Mouse (Mus musculus) kidney, adult 9 months (tissue): ENCODE data around the gene Krtcap2.

ENCODE experiments used
- DNase-seq: peaks from one replicate; pipeline ENCODE4 v3.0.0; 2022

The Krtcap2 gene

DNA sequence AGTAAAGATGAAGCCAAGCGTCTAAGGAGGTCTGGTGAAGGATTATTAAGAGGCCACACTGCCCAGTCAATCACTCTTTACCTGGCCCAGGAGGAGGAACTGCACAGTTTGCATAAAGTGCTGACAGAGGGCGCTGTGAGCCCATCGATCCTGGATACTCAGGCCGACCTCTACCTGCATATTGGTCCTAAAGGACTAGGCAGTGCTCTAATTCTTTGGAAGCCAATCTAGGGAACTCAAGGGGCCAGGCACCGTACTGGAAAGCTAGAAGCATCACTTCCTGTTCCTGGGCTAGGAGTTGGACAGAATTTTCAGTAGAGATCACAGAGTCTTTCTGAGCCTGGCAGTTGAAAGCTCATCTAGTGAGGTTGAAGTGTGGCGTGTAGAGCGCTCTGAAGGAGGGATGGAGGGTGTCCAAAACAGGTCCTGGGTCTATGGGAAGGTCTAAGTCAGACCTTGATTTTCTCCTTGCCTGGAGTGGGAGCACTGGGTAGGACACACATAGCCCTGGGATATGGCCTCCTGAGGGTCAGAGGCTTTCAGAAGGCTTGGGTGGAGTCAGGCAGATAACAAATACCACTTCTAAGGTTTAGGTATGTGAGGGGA, 4.8 kb downstream of the Krtcap2 start:
- DNase-seq = peak; percentile 89

DNA sequence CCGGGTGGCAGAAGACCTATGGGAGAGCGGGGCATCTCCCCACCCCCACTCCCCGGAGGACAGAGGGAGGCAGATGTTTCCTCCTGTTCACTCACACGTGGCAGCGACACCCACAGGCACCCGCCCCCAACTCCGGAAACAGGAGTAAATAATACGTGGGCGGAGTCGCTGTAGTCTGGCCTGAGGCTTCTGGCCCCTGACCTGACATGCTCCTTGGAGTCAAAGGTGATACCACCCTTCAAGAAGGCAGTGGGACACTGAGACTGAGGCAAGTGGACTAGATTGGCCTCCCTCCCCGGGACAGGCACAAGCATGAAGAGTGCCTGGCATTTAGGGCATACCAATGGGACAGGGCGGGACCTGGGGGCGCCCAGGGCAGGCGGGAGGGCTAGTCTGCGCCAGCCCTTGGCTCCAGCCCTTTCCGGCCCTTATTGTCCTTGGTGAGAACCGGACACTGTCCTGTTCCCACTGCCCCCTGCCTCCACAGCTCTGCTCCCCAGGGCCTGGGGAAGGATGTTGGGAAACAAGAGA, 5.7 kb downstream of the Krtcap2 start:
- DNase-seq = peak; percentile 78

DNA sequence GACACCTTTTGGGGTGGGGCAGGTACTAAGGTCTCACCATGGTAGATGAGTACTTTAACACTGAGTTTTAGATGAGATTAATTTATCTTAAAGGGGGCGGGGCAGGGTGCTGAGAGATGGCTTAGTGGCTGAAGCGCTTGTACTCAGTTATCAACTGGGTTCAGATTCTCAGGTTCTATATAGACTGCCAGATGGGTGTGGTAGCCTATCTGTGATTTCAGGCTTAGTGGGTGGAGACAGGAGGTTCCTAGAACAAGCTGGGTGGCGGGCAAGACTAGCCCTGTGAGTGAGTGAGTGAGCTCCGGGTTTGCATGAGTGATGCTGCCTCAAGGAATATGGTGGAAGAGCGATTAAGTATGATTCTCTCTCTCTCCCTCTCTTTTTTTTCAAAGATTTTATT, 9.2 kb downstream of the Krtcap2 start:
- DNase-seq = no peak

DNA sequence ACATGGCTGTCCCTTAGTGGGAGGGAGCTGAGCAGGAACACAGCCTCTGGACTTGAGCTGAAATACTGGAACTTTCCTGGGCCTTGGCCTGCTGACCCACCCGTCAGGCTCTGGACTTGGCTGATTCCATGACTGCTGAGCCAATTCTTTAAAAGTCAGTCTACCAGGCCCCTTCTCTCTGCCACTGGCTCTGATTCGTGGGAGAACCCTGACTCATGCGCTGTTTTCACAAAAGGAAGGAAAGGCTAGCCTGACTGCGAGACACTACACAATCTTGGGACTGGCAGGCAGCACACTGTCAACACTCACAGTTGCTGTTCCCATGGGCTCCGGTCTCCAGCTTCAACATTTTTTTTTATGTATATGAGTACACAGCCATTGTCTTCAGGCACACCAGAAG, 10.4 kb downstream of the Krtcap2 start:
- no peak for DNase-seq

DNA sequence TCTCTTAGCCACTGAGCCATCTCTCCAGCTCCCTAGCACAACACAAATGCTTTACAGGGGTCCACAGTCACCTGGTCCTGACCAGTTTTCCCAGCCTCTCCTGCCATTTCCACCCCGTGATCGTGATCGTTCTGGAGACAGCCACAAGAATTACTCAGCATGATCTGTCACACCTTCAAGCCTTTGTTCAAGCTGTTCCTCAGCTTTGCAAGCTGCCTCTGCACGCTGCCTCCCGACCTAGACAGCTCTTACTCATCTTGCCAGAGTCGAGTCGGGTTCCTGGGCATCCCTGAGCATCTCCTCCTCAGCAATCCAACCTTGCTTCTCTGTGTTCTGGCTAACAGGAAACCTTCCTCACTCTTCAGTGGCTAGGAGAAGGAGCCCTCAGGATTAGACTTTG, 13.3 kb downstream of the Krtcap2 start, which contains the start of gene Dpm3:
Gene Dpm3 (plus strand): TSS at position 283 of the 400 bp plus-strand sequence.
- no peak for DNase-seq

DNA sequence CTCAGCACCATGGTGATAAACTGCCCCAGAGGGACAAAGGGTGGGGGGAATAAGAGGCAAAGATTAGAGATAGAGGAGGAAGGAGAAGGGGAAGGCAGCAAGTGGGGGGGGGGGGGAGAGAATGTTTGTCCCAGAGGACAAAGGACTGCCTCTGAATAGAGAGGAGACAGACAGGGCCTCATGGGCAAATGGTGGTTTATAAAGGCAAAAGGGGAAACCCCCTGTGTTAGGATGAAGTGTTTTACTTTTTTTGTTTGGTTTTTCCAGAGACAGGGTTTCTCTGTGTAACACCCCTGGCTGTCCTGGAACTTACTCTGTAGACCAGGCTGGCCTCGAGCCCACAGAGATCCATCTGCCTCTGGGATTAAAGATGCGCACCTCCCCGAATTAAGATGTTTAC, 14.4 kb downstream of the Krtcap2 start:
- DNase-seq = no peak

DNA sequence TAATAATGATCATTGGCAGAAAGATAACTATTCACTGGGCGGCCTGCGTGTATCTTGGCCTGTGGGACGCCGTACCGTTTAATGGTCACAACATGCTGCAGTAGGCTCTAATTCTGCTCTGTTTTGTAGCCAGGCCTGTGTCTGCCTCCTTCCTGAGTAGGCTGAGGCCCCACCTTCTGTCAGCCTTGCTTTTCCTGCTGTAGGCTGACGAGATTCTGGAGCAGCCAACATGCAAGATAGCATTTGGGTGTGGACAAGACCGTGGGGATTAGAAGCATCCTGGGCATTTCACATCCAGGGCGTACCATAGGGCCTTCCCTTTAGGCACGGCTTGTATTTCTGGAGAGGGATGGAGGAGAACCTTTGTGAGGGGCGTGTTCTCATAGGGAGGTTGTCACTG, 16.7 kb downstream of the Krtcap2 start:
- DNase-seq = peak; percentile 49

DNA sequence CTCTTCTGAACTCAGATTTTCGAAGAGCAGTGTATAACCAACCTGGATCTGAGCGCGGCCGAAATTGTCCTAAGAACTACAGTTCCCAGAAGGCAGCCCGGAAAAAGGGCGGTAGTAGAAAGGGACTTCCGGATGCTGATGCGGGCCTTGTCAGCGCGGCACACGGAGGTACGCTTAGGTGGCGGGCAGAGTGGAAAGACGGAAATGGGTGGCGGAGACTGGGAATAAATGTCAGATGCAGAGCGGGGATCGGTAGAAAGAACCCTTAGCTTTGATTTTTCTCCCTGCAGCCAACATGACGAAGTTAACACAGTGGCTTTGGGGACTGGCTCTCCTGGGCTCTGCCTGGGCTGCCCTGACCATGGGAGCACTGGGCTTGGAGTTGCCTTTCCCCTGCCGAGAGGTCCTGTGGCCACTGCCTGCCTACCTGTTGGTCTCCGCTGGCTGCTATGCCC, 20.7 kb downstream of the Krtcap2 start:
- peak; percentile 84 for DNase-seq

DNA sequence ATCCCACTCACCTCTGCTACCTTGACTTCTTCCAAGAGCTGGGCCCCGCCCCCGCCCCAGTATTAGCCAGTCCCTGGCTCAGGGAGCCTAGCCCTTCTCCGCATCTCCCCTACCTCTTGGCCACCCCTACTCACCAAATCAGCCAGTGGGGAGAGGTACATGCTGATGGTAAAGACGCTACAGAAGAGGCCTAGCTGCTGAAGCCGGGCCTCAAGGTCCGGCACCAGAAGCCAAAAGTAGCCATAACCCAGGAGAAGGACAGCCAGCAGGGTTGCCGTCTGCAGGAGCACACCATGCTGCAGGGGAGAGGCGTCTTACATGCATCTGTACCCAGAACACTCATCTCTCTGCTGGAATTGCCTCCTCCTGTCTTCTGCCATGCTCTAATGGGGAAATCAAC, 23.1 kb downstream of the Krtcap2 start:
- no peak for DNase-seq

DNA sequence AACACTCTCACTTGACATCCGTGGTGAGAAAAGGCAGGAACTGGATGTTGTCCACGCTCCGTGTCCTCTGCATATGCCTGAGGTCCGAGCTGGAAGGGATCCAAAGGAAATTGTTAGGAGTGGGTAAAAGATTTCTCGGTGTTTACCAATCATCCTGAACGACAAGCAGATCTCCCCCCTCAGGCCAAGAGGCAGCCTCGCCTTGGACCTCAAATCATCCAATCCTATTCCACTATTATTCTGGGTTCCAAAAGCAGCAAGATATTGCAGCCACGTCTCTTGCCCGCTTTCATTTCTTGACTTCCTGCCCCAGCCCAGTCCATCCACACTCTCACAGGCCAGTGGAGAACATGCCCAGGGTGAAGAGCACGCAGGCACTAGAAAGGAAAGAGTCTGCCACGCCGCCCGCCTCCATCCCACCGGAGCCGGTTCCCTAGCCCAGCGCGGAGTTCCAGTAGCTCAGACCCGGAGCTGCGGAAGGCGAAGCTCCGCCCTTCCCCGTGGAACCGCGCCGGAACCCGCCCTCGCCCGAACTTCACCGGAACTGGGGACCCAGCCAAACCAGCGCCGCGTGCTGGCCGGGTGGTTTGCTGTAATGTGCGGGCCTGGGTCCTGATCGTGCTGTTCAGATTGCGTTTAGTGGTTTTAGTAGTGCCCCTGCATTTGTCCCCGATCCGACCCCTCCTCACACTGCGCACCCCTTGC, 24.4 kb downstream of the Krtcap2 start, which contains the start of gene Slc50a1:
Gene Slc50a1 (minus strand): TSS at position 520 of the 705 bp plus-strand sequence.
- DNase-seq = peak; percentile 84

DNA sequence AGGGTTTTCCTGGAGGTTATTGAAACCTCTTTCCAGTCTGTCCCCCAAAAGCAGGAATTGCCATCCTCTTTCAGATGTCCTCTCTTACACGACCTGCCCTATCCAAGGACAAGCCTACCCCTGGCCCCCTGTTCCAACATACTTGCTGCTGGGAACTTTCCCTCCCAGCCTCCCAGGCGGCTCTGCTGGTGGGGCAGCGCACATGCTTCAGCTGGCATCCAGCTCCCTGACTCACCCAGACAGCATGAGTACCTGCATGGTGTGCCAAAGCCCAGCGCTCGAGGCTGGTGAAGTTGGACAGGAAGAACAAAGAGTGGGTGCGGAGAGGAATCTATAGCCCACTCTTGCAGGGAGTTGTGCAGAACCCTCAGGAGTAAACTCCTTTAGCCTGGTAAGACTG, 25.1 kb downstream of the Krtcap2 start:
- DNase-seq = peak; percentile 44

DNA sequence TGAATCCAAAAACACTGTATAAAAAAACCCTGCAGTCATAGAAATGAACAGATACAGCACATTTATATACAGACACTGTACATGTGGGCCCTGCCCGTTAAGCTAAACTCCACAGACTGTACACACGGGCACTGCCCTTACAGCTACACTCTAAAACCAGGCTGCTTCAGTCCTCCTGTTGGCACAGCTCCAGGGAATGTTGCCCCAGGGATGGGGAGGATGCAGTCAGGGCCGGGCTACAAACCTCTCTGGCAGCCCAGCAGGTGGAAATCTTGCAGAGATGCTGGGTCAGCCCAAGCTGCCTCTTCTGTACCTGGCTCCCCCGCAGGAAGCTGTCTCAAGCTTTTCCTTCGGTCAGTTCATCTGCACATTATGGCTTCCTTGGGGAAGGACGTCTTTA, 26.0 kb downstream of the Krtcap2 start:
- DNase-seq = peak; percentile 51

DNA sequence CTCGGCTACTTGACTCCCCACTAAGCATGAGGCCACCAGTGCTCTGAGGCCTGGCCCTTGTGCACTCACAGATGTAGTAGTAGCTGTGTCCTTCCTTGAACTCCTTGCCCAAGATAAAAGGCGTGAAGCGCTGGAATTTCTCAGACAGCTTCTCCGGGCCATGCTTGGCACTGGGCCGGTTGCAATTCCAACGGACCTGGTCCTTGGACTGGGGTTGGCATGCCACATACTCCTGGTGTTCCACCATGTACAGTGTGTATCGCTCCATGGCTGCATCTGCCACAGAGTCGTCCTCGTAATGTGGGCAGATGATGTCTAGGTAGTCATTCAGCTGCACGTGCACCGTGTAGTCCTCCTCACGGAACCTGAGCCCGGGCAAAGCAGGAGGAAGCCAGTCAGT, 30.3 kb downstream of the Krtcap2 start:
- DNase-seq = peak; percentile 55

DNA sequence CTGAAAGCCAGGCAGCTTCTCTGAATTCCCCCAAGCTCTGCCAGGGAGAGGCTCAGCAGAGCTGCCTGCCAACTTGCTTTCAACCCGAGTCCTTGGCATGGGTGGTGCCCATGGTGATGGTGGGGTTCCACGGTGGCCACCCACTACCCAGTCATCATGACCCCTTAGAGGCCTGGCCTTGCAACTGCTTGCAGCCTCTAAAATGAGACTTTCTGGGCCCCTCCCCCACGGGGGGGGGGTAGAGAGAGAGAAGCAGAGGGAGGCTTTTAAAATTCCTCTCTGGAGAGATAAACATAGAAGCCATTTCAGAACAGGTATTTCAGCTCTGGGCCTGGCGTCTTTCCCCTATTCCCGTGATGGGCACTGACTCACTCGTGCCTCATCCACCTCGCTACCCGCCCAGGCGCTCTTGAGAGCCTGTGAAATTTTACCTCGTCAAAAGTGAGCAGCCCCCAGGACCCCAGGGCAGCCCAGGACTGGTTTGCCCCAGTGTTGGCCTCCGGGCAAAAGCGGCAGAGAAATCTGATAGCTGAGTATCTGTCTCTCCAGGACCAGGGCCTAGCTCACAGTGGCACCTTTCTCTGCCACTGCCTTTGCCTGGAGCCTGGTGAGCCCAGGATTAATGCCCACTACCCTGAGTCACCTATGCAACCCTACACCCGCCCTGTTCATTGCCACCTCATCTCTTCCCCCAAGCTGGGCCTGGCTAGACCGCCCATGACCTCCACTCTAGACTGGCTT, 31.7 kb downstream of the Krtcap2 start:
- peak; percentile 52 for DNase-seq

DNA sequence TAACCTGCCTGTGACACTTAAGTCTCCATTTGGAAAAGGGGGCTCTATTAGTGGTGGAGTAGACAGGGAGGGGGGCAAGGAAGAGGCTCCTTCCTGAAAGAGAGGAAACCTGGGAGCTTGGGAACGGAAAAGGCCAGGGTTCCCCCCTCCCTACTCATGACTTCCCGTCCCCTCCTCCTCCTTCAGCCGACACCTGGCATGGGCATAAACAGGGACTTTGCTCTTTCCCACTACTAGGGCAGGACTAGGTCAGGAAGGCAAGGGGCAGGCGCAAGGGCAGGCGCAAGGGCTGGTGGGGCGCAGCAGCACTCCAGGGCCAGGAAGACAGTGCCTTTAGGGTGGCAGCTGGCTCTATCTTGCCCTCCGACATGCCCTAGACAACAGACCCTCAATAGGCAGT, 32.3 kb downstream of the Krtcap2 start:
- peak; percentile 92 for DNase-seq

DNA sequence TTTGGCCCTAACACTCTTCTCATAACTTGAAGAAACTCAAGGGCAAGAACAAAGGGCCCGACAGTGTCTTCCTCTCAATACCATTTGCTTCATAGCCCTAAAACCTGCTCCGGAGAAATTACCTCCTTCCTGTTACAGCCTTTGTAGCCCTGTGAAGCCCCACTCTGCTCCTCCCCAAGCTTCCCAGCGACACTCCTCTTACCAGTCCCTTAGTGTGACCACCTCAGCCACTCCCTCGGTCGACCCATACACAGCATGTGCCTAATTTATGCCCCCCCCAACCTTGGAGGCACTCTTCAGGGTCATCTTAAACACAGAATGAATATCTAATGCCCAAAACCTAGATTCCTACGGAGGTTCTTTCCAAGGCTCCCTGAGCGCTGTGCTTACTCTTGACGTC, 32.9 kb downstream of the Krtcap2 start:
- DNase-seq = no peak

DNA sequence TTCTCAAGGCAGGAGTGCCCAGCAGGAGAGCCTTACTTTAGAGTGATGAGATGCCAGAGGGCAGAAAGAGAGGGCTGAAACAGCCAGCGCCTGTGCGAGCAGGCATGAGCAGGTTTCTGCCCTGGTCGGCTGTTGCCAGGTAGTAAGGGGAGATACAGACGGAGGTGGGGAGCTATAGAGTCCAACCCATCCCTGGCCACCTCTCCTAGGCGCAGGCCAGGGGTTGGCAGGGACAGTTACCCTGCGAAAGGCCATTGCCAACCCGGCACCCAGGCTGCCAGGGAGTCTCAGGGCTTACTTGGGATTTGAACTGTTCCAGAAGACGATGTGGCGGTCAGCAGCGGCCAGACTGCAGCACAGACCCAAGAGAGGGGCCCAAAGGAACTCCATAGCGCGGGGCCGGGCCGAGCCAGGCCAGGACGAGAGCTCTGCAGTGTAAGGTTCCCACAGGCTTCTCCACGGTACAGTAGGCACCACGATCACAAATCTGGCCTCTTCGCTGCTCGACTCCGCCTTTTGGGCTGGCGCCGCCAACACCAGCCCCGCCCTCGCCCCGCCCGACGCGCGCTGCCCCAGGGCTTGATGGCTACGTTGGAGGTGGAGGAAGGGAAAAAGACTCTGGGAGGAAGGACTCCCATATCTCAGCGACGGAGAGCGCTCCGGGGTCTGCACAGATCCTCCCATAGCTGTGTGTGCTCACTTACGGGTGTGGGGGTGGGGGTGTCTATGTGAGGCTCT, 33.6 kb downstream of the Krtcap2 start:
- DNase-seq = peak; percentile 94

DNA sequence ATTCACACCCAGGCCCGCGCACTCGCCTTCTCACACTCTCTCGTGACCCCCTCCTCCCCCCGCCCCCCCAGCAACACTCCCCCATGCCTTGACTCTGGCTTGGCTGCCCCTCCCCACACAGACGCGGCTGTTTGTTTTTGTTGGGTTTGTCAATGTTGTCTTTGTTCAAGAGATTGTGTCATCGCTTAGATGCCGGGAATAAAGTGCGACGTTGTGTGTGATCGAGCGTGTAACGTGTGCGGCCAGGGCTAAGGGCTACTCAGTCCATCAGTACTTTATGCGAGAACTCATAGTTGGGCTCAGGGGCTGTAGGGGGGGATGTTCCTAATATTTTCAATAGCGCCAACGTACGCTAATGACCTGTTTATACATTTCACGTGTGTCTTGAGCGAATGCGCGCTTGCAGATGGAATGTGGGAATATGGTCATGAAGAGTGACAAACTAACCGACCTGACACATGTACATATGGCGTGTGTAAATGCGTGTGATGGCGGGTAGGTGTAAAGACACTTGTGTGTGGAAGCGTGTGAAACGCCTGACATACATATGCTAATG, 34.4 kb downstream of the Krtcap2 start:
- DNase-seq = peak; percentile 64

DNA sequence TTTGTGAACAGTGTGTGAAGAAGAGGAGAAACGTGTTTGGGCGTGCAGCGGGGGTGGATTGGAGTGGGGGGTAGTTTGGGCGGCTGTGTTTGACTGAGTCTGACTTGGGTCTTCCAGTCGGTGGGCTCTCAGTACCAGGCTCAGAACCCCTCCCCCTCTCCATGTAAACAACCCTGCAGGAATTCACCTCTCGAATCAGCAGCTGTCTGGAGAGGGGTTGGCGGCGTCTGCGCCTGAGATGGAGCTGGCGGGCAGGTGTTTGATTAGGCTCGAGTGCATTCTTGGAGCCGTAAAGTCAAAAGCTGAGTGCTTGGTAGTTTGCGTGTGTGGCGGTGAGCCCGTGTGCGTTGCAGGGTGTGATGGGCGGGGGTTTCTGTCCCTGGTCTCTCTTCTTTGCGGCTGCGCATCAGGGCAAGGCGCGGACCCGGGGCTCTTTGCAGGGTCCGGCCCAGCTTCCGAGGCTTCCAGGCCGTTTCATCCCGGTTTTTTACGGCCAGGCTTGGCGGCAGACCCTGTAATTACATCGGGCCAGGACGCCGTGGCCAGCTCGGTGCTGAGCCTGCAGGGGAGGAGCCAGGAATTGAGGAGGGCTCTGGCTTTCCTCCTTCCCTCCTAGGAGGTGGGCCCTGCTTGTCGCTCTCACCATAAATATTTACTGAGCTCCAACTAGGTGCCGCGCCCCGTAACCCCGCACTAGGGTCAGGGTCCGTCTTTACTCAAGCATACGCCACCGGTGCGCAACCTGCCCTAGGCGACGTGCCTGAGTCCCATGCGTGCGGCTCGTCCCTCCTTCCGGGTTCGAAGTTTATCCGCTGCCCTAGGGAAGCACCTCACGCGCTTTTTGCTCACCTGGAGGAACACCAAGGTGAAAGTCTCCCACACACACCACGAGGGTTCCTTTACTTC, 35.1 kb downstream of the Krtcap2 start, which contains the start of gene Efna1:
Gene Efna1 (minus strand): TSS at position 537 of the 906 bp plus-strand sequence.
- DNase-seq = peak; percentile 94

DNA sequence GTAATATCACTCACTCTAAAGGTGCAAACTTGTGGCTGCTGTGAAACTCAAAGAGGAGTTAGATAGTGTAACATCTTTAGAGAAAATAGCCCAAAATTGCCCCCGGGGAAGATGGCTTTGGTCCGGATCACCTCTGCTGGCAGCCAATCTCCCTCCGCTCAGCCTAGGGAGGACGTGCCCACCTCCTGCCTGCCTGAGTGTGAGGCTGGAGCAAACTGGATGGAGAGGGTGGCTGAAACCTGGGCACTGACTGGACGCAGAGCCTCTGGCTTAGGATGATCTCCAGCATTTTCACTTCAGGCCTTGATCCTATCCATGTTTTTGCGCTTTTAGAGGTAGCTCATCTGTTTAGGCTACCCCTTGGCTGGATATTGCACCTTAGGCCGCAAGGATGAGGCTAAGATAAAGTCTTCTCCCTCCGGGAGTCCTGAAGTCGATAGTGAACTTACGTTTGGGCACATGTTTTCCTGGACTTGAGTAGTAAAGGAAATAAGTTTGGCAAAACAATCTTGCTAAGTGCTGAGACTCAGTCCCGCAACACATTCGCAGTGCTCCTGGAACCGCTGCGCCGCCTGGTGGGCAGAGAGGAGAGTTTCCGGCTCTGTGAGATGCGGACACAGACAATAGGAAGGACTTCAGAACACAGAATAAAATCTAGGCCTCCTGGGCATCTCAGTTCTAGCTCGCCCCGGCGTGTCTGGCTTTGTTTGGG, 36.0 kb downstream of the Krtcap2 start:
- DNase-seq = peak; percentile 91

DNA sequence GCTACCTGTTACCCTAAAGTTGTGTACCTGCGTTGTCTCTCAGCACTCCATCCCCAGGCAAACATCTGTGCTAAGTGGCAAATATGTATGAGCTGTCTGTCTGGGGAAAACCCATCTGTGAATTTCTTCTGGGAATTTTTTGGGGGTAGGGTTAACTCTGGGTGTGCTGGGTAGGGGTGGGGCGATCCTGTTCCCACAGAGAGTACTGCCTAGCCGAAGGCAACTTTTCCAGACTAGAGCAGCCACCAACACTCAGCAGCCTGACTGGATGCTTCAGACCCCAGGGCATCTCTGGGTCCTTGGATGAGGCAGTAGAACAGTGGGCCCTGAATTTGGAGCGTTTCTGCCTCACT, 36.5 kb downstream of the Krtcap2 start:
- no peak for DNase-seq
